Mouse (Mus musculus): ENCODE results near the gene Zcchc14. TPM values are rescaled to one million over a fixed set of nuclear protein-coding genes. Genes with fewer than 3 reads are reported as not detected.
A peak's percentile ranks its signal among the peaks of the same experiment; 100 is the strongest.

The Zcchc14 gene
- polyA plus RNA-seq (2015; fragmentation: Nextera tagmentation; extraction: Ambion mirVana) = 15.0 and 16.2 TPM in 2 replicates

DNA sequence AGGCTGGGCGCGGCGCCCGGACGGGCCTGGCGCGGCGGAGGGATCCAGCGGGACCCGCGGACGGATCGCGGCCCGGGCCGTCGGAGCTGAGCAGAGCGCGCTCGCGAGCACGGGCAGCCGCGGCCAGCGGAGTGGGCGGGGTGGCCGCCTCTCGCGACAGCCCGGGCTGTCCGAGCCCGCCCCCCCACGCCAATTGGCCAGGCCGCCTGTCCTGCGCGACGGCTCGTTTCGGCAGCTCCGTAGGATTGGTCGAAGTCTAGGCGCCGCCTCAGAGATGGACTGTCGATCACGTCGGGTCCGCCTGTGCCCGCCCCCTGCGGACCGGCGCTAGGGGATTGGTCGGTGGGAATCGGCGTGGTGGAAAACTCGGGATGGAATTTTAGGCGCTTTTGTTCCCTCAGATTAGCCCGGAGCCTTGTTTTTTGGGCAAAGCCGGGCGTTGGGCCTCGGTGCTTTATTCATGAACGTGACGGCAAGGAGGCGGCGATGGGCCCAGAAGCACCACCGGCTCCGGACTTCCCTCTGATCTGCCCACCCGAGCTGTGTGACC is at the start of gene Zcchc14:
Gene Zcchc14, minus strand, starts transcription at position 128 of the 550 bp plus-strand sequence.
- H3K9me3 ChIP-seq (replicated peaks) = no peaks in the 10 kb centered on the region
- H3K4me3 ChIP-seq (replicated peaks) = peak within 1 kb of the TSS; percentile 79
- H3K27ac ChIP-seq (replicated peaks) = peak within 1 kb of the TSS; percentile 92
- peak within 1 kb of the TSS; percentile 87 for H3K9ac ChIP-seq
- H3K36me3 ChIP-seq = no peaks in the 10 kb centered on the region
- H3K4me1 ChIP-seq = peaks cover 47% of the 10 kb centered on the region
- peak within 1 kb of the TSS; percentile 93 for H3K4me2 ChIP-seq (replicated peaks)
- under 1% methylated on average over 48 of the region's 67 CpGs for WGBS
- ATAC-seq (ENCODE audit: insufficient number of reproducible peaks, low FRiP score, low TSS enrichment, low read depth) = peak; percentile 99
- H3K27me3 ChIP-seq = no peaks in the 10 kb centered on the region

DNA sequence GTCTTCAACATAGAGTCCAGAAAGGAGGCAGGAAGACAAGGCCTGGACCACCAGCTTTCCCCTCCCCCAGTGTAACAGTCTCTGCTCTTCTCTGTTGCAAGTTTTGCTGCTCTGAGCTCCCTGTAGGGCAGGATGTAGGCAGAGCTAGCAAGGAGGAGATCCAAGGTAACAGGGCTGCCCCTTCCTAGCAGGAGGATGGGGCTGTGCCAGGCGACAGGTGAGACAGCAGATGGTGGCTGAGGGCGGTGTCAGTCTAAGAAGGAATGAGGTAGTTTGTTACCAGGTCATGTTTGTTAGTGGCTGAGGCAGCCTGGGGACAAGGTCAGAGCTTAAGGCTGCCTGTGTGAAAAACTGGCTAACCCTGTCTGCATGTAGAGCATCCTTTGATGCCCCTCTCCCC is 47.2 kb upstream of the Zcchc14 start:
- no peaks in the 10 kb centered on the region for H3K27me3 ChIP-seq
- H3K36me3 ChIP-seq = no peaks in the 10 kb centered on the region
- H3K4me2 ChIP-seq (replicated peaks) = no peak overlapping the region
- H3K27ac ChIP-seq (replicated peaks) = no peak overlapping the region
- WGBS = 92% methylated on average over 2 of the region's 2 CpGs
- ATAC-seq (ENCODE audit: insufficient number of reproducible peaks, low FRiP score, low TSS enrichment, low read depth) = no peak
- H3K4me3 ChIP-seq (replicated peaks) = no peak overlapping the region
- no peaks in the 10 kb centered on the region for H3K9me3 ChIP-seq (replicated peaks)
- H3K9ac ChIP-seq = no peak overlapping the region
- H3K4me1 ChIP-seq = peaks cover 6% of the 10 kb centered on the region

DNA sequence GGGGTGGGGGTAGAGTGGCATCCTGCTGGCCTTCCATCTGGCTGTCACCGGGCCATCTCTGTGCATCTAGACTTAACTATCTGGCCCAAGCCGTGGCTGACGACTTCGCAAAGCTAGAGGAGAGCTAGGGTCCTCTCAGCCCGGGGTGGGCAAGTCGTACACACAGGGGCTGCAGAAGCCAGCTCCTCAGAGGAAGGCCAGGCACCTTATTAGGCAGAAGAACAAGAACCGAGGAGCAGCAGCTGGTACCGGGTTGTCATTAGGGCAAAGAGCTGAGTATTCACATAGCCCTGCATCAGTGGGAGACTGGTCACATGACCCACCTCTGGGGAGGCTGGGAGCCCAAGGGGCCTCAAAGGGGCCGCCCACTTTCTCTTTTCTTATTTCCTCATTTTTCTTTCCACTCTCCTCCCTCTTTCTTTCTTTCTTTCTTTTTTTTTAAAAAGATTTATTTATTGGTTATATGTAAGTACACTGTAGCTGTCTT is 46.0 kb upstream of the Zcchc14 start:
- 0 out of 2 replicates have a peak, but pooled peaks have one; percentile 7 for ATAC-seq (ENCODE audit: insufficient number of reproducible peaks, low FRiP score, low TSS enrichment, low read depth)
- 10% methylated on average over 9 of the region's 9 CpGs for WGBS

DNA sequence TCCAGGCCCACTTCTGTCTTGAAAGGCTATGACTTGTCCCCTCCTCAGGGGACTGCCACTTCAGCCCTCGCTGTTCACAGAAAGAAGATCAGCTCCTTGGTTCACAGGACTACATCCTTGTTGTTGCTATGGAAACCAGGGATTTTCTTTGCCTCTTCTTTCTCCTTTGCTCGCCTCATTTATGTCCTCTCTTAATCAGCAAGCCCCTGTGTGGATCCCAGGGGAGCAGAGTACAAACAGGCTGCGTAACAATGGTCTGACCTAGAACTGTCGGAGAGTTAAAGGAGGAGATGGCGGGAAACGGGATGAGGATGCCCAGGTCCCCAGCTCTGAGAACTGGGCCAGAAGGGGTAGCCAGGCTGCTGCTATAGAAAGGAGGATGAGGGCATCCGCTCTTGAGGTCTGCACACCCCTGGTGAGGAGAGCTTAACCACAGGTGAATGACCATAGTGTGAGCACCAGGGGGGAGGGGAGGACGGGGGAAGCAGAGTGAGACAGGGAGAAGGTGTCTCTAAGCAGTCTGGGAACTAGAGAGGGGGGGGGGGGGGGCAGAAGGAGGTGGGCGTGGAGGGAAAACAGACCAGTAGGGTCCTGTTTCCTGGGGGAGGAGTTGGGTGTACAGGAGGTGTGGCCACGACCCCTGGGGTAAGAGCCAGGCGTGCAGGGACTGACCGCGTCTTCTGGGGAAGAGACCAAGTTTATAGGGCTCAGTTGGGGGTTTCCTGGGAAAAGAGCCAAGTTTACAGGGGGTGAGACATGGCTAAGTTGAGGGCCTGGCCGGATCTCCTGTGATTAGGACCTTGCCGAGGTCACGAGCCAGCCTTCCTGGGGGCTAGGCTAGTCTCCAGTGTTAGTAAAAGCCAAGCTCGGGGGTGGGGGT is 45.3 kb upstream of the Zcchc14 start:
- 0 out of 2 replicates have a peak, but pooled peaks have one; percentile 21 for ATAC-seq (ENCODE audit: insufficient number of reproducible peaks, low FRiP score, low TSS enrichment, low read depth)
- H3K4me1 ChIP-seq = peaks cover 6% of the 10 kb centered on the region
- no peak overlapping the region for H3K27ac ChIP-seq (replicated peaks)
- H3K4me2 ChIP-seq (replicated peaks) = peak overlapping the region; percentile 31
- 3% methylated on average over 16 of the region's 17 CpGs for WGBS
- H3K9ac ChIP-seq = no peak overlapping the region
- H3K9me3 ChIP-seq (replicated peaks) = no peaks in the 10 kb centered on the region
- no peaks in the 10 kb centered on the region for H3K36me3 ChIP-seq
- no peak overlapping the region for H3K4me3 ChIP-seq (replicated peaks)
- no peaks in the 10 kb centered on the region for H3K27me3 ChIP-seq

More for the DNA sequence above, 46.0 kb upstream of the Zcchc14 start:
- no peaks in the 10 kb centered on the region for H3K9me3 ChIP-seq (replicated peaks)
- peaks cover 6% of the 10 kb centered on the region for H3K4me1 ChIP-seq
- H3K4me2 ChIP-seq (replicated peaks) = peak overlapping the region; percentile 31
- H3K9ac ChIP-seq = no peak overlapping the region
- no peak overlapping the region for H3K4me3 ChIP-seq (replicated peaks)
- no peaks in the 10 kb centered on the region for H3K36me3 ChIP-seq
- no peak overlapping the region for H3K27ac ChIP-seq (replicated peaks)
- no peaks in the 10 kb centered on the region for H3K27me3 ChIP-seq

DNA sequence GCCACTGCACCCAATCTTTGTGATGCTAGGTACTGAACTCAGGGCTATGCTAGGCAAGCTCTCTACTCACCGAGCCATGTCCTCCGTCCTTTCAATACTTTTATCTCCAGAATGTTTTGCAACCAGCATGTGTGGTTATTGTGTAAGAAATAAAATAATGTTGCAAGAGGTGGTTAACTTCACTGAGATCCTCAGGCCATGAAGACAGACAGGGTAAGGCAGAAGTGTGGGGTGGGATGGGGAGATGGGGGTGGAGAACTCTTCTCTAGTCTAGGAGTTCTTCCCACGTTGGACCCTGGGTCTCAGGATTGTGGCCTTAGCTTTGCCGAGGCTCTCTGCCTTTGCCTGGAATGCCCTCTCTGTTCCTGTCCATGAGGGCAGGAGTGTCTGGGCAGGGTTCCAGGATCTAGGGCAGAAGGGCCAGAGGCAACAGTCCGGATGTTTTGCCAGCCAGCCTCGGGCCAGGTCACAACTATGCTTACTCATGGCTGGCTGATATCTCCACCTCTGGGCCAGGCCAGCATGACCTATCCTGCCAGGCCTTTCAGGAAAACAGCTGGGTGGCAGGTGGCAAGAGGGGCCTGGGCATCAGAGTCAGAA is 43.0 kb upstream of the Zcchc14 start:
- peaks cover 6% of the 10 kb centered on the region for H3K4me1 ChIP-seq
- no peaks in the 10 kb centered on the region for H3K36me3 ChIP-seq
- no peaks in the 10 kb centered on the region for H3K9me3 ChIP-seq (replicated peaks)
- ATAC-seq (ENCODE audit: insufficient number of reproducible peaks, low FRiP score, low TSS enrichment, low read depth) = no peak
- no peak overlapping the region for H3K4me2 ChIP-seq (replicated peaks)
- no peak overlapping the region for H3K9ac ChIP-seq
- WGBS = 77% methylated on average over 6 of the region's 6 CpGs
- no peak overlapping the region for H3K4me3 ChIP-seq (replicated peaks)
- no peak overlapping the region for H3K27ac ChIP-seq (replicated peaks)
- no peaks in the 10 kb centered on the region for H3K27me3 ChIP-seq

DNA sequence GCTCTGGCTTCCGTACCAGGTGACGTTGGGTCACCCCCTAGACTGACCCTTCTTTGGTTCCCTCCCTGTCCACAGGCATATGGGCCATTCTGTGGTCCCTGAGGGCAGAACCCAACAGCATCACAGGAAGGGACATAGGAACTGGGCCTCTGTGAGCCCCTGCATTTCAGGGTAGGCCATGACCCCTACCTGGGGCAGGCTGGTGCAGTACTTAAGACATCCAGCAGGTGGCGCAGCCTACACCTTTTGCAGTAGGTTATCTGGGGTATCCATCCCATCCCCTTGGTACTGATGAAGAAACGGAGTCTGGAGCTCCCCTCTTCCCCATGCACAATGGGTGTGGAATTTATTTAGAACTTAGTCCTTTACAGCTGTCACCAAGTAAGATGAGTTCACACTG is 41.8 kb upstream of the Zcchc14 start:
- Histone ChIP-seq H3K4me1 (peaks cover 6% of the 10 kb centered on the region), H3K9ac (no peak overlapping the region), H3K27me3 (no peaks in the 10 kb centered on the region), H3K27ac (replicated peaks) (no peak overlapping the region), H3K9me3 (replicated peaks) (no peaks in the 10 kb centered on the region), H3K4me3 (replicated peaks) (no peak overlapping the region), H3K4me2 (replicated peaks) (no peak overlapping the region), H3K36me3 (no peaks in the 10 kb centered on the region)
- ATAC-seq (ENCODE audit: insufficient number of reproducible peaks, low FRiP score, low TSS enrichment, low read depth) = no peak
- WGBS = 53% methylated on average over 4 of the region's 4 CpGs

DNA sequence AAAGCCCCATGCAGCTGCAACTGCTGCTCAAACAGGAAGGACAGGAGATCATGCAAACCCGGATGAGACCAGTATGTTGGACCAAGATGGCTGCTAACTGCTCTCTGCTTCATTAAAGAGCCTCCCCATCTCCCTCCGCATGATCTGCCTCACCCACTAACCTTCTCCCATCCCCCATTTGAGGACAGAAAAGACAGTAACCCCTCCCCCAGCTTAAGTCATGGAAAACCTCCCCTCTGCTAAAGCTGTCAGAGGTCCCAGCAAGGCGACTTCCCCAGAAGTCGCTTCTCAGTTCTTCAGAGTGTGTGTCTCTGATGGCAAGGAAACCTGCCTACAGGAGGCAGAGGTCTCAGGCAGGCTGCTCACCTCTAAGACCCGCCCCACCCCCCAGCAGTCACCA is 35.8 kb upstream of the Zcchc14 start:
- H3K27ac ChIP-seq (replicated peaks) = no peak overlapping the region
- H3K4me2 ChIP-seq (replicated peaks) = no peak overlapping the region
- H3K4me1 ChIP-seq = 0 out of 2 replicates have a peak, but pooled peaks cover 9% of the 10 kb centered on the region
- 37% methylated on average over 5 of the region's 5 CpGs for WGBS
- H3K9me3 ChIP-seq (replicated peaks) = no peaks in the 10 kb centered on the region
- no peak overlapping the region for H3K9ac ChIP-seq
- ATAC-seq (ENCODE audit: insufficient number of reproducible peaks, low FRiP score, low TSS enrichment, low read depth) = no peak
- no peaks in the 10 kb centered on the region for H3K27me3 ChIP-seq
- no peak overlapping the region for H3K4me3 ChIP-seq (replicated peaks)
- no peaks in the 10 kb centered on the region for H3K36me3 ChIP-seq

DNA sequence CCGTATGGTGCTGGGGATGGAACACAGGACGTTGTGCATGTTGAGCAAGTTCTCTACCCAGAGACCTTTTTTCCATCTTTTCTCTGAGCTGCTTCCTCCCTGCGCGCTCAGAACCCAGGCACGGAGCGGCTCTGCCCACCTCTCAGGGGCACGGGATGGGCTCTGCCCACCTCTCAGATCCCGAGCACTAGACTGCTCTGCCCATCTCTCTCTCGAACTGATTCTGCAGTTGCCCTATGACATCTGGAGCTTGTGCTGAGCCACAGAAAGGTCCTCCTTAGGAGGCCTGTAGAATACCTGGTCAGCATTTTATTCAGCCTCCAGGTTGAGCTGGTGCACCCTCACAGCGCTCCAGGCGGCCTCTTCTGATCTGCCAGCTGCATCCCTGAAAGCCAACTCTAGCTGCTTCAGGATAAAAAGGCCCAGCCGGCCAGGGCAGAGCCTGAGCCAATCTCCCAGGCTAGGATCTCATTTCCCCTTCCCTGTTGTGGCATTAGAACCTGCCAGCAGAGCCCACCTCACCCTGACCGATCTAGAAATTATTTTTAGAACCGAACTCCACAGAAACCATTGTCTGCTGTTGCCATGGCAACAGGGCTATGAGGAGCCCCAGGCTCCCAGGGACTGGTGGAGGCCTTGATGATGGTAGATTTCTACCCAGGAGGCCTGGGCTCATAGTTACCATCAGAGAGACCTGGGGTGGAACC is 34.9 kb upstream of the Zcchc14 start:
- 51% methylated on average over 14 of the region's 14 CpGs for WGBS
- Histone ChIP-seq H3K4me1 (0 out of 2 replicates have a peak, but pooled peaks cover 9% of the 10 kb centered on the region), H3K9me3 (replicated peaks) (no peaks in the 10 kb centered on the region), H3K27me3 (no peaks in the 10 kb centered on the region), H3K27ac (replicated peaks) (no peak overlapping the region), H3K36me3 (no peaks in the 10 kb centered on the region), H3K4me2 (replicated peaks) (no peak overlapping the region), H3K4me3 (replicated peaks) (no peak overlapping the region), H3K9ac (no peak overlapping the region)
- ATAC-seq (ENCODE audit: insufficient number of reproducible peaks, low FRiP score, low TSS enrichment, low read depth) = no peak; the same call in 1 of the 2 replicates

DNA sequence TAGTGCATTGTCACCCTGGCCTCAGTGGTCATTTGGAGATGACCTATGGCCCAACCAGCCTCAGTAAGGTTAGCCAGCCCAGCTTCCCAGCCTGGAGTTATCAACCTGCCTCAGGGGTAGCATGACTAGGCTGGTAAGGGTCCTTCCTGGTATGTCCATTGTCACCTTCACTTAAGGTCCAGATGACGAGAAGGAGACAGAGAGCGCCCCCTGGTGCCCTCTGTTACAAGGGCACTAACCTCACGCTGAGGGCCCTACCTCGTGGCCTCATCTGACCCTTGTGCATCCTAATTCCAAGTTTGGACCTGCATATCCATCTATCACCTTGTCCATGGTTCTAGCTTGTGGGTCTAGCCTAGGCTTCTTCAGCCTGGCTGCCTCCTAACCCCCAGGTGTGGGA is 32.7 kb upstream of the Zcchc14 start:
- Histone ChIP-seq H3K27me3 (no peaks in the 10 kb centered on the region), H3K9me3 (replicated peaks) (no peaks in the 10 kb centered on the region), H3K9ac (no peak overlapping the region), H3K27ac (replicated peaks) (no peak overlapping the region), H3K4me3 (replicated peaks) (no peak overlapping the region), H3K36me3 (no peaks in the 10 kb centered on the region), H3K4me2 (replicated peaks) (no peak overlapping the region), H3K4me1 (0 out of 2 replicates have a peak, but pooled peaks cover 9% of the 10 kb centered on the region)
- 22% methylated on average over 4 of the region's 4 CpGs for WGBS
- ATAC-seq (ENCODE audit: insufficient number of reproducible peaks, low FRiP score, low TSS enrichment, low read depth) = no peak

DNA sequence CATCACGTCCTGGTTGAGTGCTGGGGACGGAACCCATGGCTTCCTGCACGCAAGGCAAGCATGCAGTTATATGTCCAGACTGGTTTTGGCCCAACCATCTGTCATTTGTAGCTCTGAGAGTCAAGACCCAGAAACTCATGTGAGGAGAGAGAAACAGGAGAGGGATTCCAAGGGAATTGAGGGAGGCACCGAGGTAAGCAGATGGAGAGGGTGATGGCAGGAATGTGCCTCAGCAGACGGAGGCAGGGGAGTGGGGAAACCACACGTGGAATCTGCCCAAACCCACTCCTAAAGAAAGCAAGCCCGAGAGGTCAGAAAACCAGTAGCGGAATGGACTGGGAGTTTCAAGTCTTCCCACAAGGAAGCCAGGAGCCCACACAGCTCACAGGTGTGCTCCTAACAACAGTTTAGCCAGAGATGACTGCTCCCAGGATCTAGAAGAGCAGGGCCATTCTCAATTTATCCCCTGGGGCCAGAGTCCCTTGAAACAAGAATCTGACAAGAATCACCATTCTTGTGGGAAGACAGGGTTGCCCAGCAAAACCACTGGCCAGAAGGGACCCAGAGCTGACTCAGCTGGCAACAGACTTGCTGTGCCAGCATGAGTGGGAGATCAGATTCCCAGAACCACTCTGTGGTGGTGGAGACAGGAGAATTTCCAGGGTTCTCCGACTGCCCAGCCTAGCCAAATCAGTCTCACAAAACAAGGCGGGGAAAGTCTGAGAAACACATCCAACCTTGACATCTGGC is 30.6 kb upstream of the Zcchc14 start:
- ATAC-seq (ENCODE audit: insufficient number of reproducible peaks, low FRiP score, low TSS enrichment, low read depth) = no peak
- 50% methylated on average over 10 of the region's 10 CpGs for WGBS

More for the DNA sequence above, 30.6 kb upstream of the Zcchc14 start:
- Histone ChIP-seq H3K27ac (replicated peaks) (no peak overlapping the region), H3K9me3 (replicated peaks) (no peaks in the 10 kb centered on the region), H3K4me1 (0 out of 2 replicates have a peak, but pooled peaks cover 9% of the 10 kb centered on the region), H3K27me3 (no peaks in the 10 kb centered on the region), H3K4me2 (replicated peaks) (no peak overlapping the region), H3K9ac (no peak overlapping the region), H3K36me3 (no peaks in the 10 kb centered on the region), H3K4me3 (replicated peaks) (no peak overlapping the region)
